Mouse (Mus musculus): ENCODE data around the gene Nectin1.

Gene Nectin1

GRCm38 (mm10) chr9:43807565-43807964 is 63.8 kb downstream of the Nectin1 start:
- no peak for DNase-seq (ENCODE audit: low spot score)

DNA sequence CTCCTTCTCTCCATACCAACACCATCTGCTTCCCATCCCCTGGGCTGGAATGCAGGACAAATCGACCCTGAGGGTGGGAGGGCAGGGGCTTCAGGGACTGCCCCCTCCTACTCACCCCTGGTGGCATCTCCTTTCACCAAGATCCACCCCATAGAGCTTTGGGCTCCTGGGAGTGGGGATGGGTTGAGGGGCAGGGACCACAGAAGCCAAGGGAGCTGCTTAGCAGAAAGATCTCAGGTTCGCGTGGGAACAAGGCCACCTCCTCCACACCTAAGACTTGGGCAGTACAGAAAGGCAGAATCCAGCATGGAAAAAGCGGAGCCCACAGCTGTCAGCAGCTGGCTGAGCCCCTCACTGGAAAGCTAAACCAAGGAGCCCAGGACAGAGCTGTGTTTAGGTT is 64.3 kb downstream of the Nectin1 start:
- no peak for DNase-seq (ENCODE audit: low spot score)

DNA sequence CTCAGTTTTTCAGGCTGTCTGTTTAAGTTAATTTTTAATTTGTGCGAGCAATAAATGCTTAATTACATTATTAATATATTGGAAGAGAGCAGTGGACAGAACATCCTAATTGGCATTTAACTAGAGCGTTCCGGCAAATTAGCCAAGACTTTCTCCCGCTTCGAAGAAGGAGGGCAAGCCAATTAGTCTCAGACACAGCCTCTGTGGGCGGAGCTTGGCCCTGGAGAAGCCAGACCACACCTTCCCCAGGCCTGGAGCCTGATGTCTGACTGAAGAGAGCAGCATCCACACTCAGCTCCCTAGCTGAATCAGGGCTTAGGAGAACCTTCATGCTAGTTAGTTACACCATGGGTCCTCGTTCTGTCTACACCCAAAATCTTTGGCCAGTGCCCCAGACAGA is 64.8 kb downstream of the Nectin1 start:
- no peak for DNase-seq (ENCODE audit: low spot score)

- DNase-seq (ENCODE audit: low spot score) = no peak
Observed at GRCm38 (mm10) chr9:43813156-43813555, 69.4 kb downstream of the Nectin1 start.

DNA sequence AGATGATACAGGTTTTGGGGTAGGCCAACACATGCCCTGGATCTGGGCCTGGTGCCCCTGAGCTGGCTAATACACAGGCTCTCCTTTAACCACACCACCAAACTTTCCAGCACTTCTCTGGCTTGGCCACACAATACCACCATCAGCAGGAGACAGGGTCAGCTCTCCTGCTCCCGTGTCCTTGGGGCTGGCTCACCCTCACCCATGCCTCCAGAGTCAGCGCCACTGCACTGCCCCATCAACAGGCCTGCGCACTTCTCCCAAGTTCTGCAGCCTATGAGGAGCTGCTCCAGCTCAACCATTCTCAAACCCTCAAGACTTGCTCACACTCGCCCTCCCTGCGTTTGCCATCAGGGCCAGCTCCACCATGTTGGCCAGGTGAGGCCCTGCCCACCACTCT is 78.4 kb downstream of the Nectin1 start:
- DNase-seq (ENCODE audit: low spot score) = no peak

DNA sequence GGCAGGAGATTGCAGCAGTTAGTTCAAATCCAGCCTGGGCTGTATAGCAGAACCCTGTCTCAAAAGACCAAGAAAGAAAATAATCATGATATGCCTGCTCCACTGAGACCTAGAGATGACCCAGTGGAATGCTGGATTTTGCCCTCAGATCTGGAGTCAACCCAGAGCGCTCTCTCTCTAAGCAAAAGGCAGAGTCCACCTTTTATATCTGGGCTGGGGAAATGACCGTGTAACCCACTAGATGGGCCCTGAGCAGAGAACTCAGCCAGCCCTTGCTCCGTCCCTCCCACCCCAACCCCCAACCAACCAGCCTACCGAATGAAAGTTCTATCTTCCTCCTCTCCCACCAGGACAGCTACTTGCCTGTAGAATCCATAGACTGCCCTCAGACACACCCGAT is 81.4 kb downstream of the Nectin1 start:
- DNase-seq (ENCODE audit: low spot score) = no peak

DNA sequence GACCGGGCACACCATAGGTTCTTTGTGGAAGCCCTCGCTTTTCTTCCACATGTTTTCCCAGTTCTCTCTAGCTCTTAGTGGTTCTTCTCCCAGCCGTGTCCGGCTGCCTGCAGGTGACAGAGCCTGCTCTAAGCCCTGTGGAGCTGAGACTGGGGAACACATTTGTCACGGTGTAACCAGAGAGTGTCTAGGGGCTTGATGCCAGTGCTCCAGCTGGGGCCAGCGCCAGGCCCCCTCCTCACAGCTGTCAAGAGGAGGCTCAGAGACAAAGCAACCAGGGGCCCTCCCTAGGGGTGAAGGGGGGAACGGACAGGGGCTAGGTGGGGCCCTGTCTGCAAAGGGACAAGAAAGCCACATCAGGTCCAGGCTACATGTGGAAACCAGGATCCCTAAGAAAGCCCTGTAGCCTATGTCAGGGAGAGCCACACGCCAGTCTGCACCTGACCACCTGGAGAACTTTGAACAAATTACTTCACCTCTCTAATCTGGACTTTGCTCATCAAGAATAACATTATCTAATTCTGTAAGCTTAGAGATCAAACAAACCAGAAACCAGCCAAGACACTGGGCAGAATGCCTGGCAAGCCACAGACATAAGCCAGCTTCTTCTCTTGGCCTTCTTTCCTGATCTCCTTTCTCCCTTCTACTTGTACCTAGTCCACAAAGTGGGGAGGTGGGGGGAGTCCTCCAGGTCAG is 82.9 kb downstream of the Nectin1 start:
- DNase-seq (ENCODE audit: low spot score) = no peak

- no peak for DNase-seq (ENCODE audit: low spot score)
Observed at GRCm38 (mm10) chr9:43827593-43827992, 83.8 kb downstream of the Nectin1 start.

GRCm38 (mm10) chr9:43828960-43829359 is 85.2 kb downstream of the Nectin1 start:
- DNase-seq (ENCODE audit: low spot score) = no peak

DNA sequence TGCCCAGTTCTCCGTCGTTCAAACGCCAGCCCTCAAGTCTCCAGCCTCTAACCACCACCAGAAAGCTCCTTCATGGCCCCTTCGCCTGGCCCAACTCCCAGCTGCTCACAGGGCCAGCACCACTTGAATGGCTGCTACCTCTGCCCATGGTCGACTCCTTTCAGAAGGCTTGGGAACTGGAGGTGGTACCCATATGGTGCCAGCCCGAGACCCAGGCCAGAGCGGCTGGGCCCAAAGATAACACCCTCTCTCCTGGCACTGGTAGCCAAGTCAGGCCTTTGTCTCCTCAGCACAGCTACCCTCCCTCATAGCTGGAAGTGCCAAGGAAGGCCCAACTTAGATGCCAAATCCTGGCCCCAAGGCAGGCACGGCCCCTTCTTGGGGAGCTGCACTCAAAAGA is 89.4 kb downstream of the Nectin1 start:
- DNase-seq (ENCODE audit: low spot score) = no peak

GRCm38 (mm10) chr9:43834283-43834682 is 90.5 kb downstream of the Nectin1 start:
- no peak for DNase-seq (ENCODE audit: low spot score)

- DNase-seq (ENCODE audit: low spot score) = no peak
Observed at GRCm38 (mm10) chr9:43838561-43838960, 94.8 kb downstream of the Nectin1 start.

- DNase-seq (ENCODE audit: low spot score) = no peak
Observed at GRCm38 (mm10) chr9:43842921-43843577, 99.3 kb downstream of the Nectin1 start.

DNA sequence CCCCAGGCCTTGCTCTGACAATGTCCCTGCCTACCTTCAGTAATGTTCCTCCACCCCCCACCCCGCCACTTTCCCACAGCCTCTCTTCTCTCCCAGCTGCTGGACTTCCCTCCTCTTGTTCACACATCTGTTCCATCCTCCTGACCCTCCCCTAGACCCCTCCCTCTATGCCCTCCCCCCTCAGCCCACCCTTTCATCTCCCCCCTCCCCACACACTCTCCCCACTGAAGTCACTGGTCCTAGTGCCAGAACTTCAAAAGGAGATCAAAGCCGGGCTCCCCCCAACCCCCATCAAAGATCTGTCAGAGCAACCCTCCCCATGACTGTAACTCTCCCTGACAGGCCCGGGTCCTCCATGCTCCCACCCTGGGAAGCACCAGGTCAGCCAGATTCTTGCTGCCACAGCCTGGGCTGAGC is 99.9 kb downstream of the Nectin1 start:
- DNase-seq (ENCODE audit: low spot score) = no peak

DNA sequence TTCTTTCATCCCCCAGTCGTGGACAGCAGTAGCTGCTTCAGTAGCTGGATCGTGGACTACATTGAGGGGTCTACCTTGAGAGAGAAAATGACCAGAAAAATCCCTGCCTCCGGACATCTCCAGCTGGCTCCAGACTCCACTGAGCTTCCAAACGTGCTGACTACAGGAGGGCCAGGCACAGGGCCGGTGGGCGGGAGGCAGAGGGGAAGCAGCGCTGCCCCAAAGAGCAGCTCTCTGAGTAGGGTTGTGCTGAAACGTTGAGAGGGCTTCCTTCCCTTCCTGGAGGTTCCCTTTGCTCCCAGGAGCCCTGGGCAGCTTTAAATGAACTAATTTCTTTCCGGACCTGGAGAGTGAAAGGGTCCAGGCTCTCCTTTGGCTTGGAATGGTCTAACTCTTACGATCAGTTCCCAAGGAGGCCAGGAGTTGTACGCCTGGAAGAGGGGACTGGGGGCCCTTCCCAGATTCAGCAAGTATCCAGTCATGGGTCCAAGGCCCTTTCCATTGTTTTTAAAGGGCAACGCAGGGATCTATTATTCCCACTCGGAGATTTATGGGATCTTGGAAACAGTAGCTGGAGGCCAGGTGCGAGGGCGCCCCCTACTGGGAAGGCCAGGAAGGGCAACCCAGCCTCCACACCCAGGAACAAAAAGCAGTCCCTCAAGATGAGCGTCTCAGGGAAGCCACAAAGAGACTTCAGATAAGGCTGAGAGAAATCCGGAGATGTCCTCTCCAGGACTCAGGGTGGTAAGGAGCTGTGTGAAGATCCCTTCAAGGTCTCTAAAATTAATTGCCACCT is 102.1 kb downstream of the Nectin1 start:
- DNase-seq (ENCODE audit: low spot score) = peak; percentile 23

GRCm38 (mm10) chr9:43847861-43848260 is 104.1 kb downstream of the Nectin1 start:
- DNase-seq (ENCODE audit: low spot score) = no peak

DNA sequence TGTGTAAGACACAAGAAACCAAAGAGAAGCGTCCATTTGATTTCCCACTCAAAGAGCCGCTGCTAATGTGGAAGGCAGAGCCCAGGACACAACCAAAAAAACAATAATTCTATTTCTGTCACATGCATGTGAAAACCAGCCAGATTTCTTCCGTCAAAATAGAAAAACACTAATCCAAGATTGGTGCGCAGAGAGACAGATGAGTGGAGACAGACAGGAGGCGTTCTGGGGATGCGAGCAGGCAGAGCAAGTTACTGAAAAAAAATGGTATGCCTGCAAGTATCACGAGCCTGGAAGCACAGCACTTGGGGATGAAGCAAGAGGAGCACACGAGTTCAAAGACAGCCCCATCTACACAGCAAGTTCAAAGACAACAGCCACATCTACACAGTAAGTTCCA is 106.5 kb downstream of the Nectin1 start:
- no peak for DNase-seq (ENCODE audit: low spot score)

- no peak for DNase-seq (ENCODE audit: low spot score)
Observed at GRCm38 (mm10) chr9:43851154-43851553, 107.4 kb downstream of the Nectin1 start.

GRCm38 (mm10) chr9:43855887-43856286 is 112.1 kb downstream of the Nectin1 start:
- DNase-seq (ENCODE audit: low spot score) = no peak

Measured in ovary, postnatal 10 days (tissue).